Mouse (Mus musculus) lung, adult 2 months (tissue): ENCODE results near the gene Rnf141.

ENCODE experiments used
- CTCF ChIP-seq: fragments of 200-500 bp; IDR thresholded peaks from 2 replicates; pipeline ENCODE4 v1.5.1; 2011; ENCODE audit warnings: mild to moderate bottlenecking, low read length, control low read depth; ENCODE audit not compliant: insufficient read depth
- POLR2A ChIP-seq: fragments of 200-500 bp; IDR thresholded peaks from 2 replicates; pipeline ENCODE4 v1.6.1; 2011; ENCODE audit warnings: low read depth, mild to moderate bottlenecking, control low read depth, low read length, borderline replicate concordance; ENCODE audit errors: extremely low read depth

DNA sequence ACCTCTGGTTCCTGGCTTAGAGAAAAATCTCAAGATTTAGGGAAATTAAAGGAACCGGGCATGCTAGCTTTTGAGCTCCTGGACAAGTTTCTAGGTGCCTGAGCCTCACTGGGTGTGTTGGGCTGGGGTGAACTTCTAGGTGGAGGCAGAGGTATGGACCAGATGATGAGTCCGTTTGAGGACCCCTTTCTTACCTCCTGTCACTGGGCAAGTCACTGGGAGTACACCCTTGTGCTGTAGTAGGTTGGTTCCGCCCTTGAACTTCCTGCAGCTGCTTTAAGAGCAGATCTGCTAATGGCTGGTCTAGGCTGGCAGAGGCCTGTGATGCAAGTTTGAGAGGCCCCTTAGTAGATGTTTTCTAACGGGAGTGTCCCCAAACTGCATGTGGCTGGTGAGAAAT is 75.2 kb downstream of the Rnf141 start:
- TF ChIP-seq CTCF (no peak), POLR2A (peak; percentile 38; the same call in 1 of the 2 replicates)
